ENCODE assay signal across 31 mouse cellular contexts in the genomic region with DNA sequence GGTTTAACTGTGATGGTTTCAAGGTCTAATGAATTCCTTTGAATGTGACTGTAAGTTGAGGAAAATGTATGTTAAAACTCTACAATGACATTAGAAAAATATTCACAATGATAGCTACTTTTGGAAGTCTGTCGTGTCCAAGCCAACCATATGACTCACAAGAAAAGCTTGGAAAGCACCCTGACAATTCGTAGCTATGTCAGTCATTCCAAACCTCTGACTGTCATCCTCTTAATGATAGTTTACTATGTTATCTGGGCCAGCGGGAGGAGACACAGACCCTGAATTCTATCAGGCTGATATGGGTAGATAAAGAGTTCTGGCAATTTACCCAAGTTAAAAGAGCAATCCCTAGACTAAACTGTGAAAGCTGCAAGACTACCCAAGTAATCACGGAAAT. TPM values are rescaled to one million over a fixed set of nuclear protein-coding genes. Genes with fewer than 3 reads are reported as not detected.
DNase-seq lines count a peak whose midpoint lies in the region; ATAC-seq and TF ChIP-seq lines count a peak whose summit lies in the region.
"Had no signal": no experiment of that assay in that cellular context is flagged by ENCODE, and none has a peak within 500 bp of the region (broad histone marks: within the 10 kb centered on the region; RNA-seq: fewer than 3 reads in every experiment).

No protein-coding gene starts in this region.

- no peaks in the 10 kb centered on the region for H3K79me2 ChIP-seq in heart, adult 2 months (replicated peaks; ENCODE audit: control insufficient read depth, insufficient read depth, low read length)

- H3K9ac ChIP-seq in heart, adult 2 months (ENCODE audit: low read depth, low read length): no peak overlapping the region
- no peak overlapping the region for H3K9ac ChIP-seq in heart, embryonic 15.5 days
- H3K9ac ChIP-seq in hindbrain, embryonic 11.5 days (ENCODE audit: low read depth, low read length): no peak overlapping the region
- H3K9ac ChIP-seq: embryonic facial prominence, embryonic 12.5 days; forebrain, embryonic 12.5 days; hindbrain, embryonic 12.5 days had no signal

- H3K4me3 ChIP-seq in heart, adult 2 months: no peak overlapping the region
- H3K4me3 ChIP-seq in heart, embryonic 15.5 days: no peak overlapping the region
- H3K4me3 ChIP-seq in hindbrain, embryonic 11.5 days (ENCODE audit: low read depth, low read length): no peak overlapping the region
- H3K4me3 ChIP-seq: embryonic facial prominence, embryonic 12.5 days; forebrain, embryonic 12.5 days; heart, embryonic 10.5 days; hindbrain, embryonic 12.5 days had no signal

- intact Hi-C loops in heart, adult 2 months (cut with DNase I): no loop called here
- intact Hi-C loops in heart, postnatal 10 days (cut with DNase I): no loop called here

- no peak for TF ChIP-seq EP300 in heart, adult 2 months (IDR thresholded peaks at IDR 0.05; ENCODE audit: insufficient read depth, low read depth, low read length)

- H3K4me1 ChIP-seq in heart, adult 2 months (ENCODE audit: control insufficient read depth, insufficient read depth, low read length): no peaks in the 10 kb centered on the region
- H3K4me1 ChIP-seq in heart, embryonic 15.5 days (replicated peaks): peaks cover 4% of the 10 kb centered on the region; the same call in 1 of the 2 replicates
- H3K4me1 ChIP-seq in hindbrain, embryonic 11.5 days (replicated peaks; ENCODE audit: control insufficient read depth, insufficient read depth, low read length): no peaks in the 10 kb centered on the region
- H3K4me1 ChIP-seq: embryonic facial prominence, embryonic 12.5 days; forebrain, embryonic 12.5 days; heart, embryonic 10.5 days; hindbrain, embryonic 12.5 days had no signal

- no peaks in the 10 kb centered on the region for H3K36me3 ChIP-seq in heart, adult 2 months (ENCODE audit: control insufficient read depth, insufficient read depth, low read length)
- H3K36me3 ChIP-seq in heart, embryonic 15.5 days: no peaks in the 10 kb centered on the region
- no peaks in the 10 kb centered on the region for H3K36me3 ChIP-seq in hindbrain, embryonic 11.5 days (ENCODE audit: control insufficient read depth, insufficient read depth, low read length)
- H3K36me3 ChIP-seq: embryonic facial prominence, embryonic 12.5 days; forebrain, embryonic 12.5 days; G1E; heart, embryonic 10.5 days; hindbrain, embryonic 12.5 days had no signal

- no peak for TF ChIP-seq POLR2A in heart, adult 2 months (IDR thresholded peaks at IDR 0.05; ENCODE audit: insufficient read depth, low read depth, low read length)

- no peak overlapping the region for H3K4me2 ChIP-seq in heart, embryonic 15.5 days
- H3K4me2 ChIP-seq in hindbrain, embryonic 11.5 days (replicated peaks; ENCODE audit: low read depth, low read length): no peak overlapping the region
- H3K4me2 ChIP-seq: embryonic facial prominence, embryonic 12.5 days; forebrain, embryonic 12.5 days; hindbrain, embryonic 12.5 days had no signal

- no peaks in the 10 kb centered on the region for H3K9me3 ChIP-seq in heart, embryonic 15.5 days (replicated peaks)
- no peaks in the 10 kb centered on the region for H3K9me3 ChIP-seq in hindbrain, embryonic 11.5 days (ENCODE audit: control insufficient read depth, low read length)
- H3K9me3 ChIP-seq: embryonic facial prominence, embryonic 12.5 days; forebrain, embryonic 12.5 days; G1E; heart, embryonic 10.5 days; hindbrain, embryonic 12.5 days had no signal

- H3K27ac ChIP-seq in heart, adult 2 months: no peak overlapping the region
- peak overlapping the region; percentile 24; the same call in 1 of the 2 replicates for H3K27ac ChIP-seq in heart, embryonic 15.5 days
- H3K27ac ChIP-seq in hindbrain, embryonic 11.5 days (ENCODE audit: low read depth, low read length): no peak overlapping the region
- H3K27ac ChIP-seq: embryonic facial prominence, embryonic 12.5 days; forebrain, embryonic 12.5 days; heart, embryonic 10.5 days; hindbrain, embryonic 12.5 days had no signal

- no peaks in the 10 kb centered on the region for H3K27me3 ChIP-seq in heart, adult 2 months (ENCODE audit: control insufficient read depth, insufficient read depth, low read length)
- H3K27me3 ChIP-seq in heart, embryonic 15.5 days: no peaks in the 10 kb centered on the region
- no peaks in the 10 kb centered on the region for H3K27me3 ChIP-seq in hindbrain, embryonic 11.5 days (ENCODE audit: control insufficient read depth, insufficient read depth, low read length)
- H3K27me3 ChIP-seq: embryonic facial prominence, embryonic 12.5 days; hindbrain, embryonic 12.5 days; Patski had no signal

- TF ChIP-seq CTCF in heart, adult 2 months (IDR thresholded peaks at IDR 0.05): no peak

- peak; percentile 72 for DNase-seq in heart, adult 11 months
- DNase-seq in heart, adult 2 months: no peak
- DNase-seq in heart, postnatal 10 days: no peak
- peak; percentile 69 for DNase-seq in Muller cell, postnatal 12 days (ENCODE audit: inconsistent ontology term)
- DNase-seq in liver: no peak
- no peak for DNase-seq in hindbrain, embryonic 11.5 days (ENCODE audit: low spot score)
- DNase-seq: adrenal gland, adult 8-10 months; B cell, adult 2 months; cerebellum, adult 11-12 months; cerebellum, adult 9-10 months; cerebellum, postnatal 25 days; gastrocnemius, postnatal 14 days; heart, postnatal 36 days; kidney, adult 8-10 months had no signal

- no peak for ATAC-seq in heart, embryonic 15.5 days (replicated peaks; ENCODE audit: insufficient number of reproducible peaks, insufficient read depth, low FRiP score, low read depth)
- no peak for ATAC-seq in hindbrain, embryonic 11.5 days (ENCODE audit: low FRiP score)
- ATAC-seq: activated CD4-positive, CD25-positive, alpha-beta regulatory T cell, adult 4 months; CD4-positive, CD25-positive, alpha-beta regulatory T cell, adult 4 months; forebrain, embryonic 16.5 days; hindbrain, embryonic 16.5 days; inflammation-experienced regulatory T-cells, adult 6 months; intestine, postnatal 0 days; Patski had no signal

- 33% methylated on average over 4 of the region's 4 CpGs for WGBS in heart, adult 2 months
- 22% methylated on average over 4 of the region's 4 CpGs for WGBS in heart, embryonic 15.5 days
- WGBS in hindbrain, embryonic 11.5 days: 85% methylated on average over 4 of the region's 4 CpGs

RNA-seq across cellular contexts. Expression of a gene that starts 11.0 kb away (rescaled TPM):
- 1 to 10 TPM; 2.2 to 2.9 TPM for total RNA-seq in heart, adult 2 months (2021)
- polyA plus RNA-seq in heart, adult 2 months (2012; rRNA removed): 0.86 and 1.5 TPM in 2 replicates
- 29.4 and 32.7 TPM in 2 replicates for polyA plus RNA-seq in heart, embryonic 15.5 days (2015; fragmentation: Nextera tagmentation; extraction: Ambion mirVana)
- 1 to 10 TPM; 3.9 to 7.6 TPM for total RNA-seq in heart, postnatal 10 days (2021)
- polyA plus RNA-seq in hindbrain, embryonic 11.5 days (2014; fragmentation: Nextera tagmentation; extraction: Ambion mirVana): 17.1 and 18.3 TPM in 2 replicates
- total RNA-seq: G1E had no signal
- polyA plus RNA-seq: activated CD4-positive, CD25-positive, alpha-beta regulatory T cell, adult 4 months; CD4-positive, CD25-positive, alpha-beta regulatory T cell, adult 4 months; G1E; inflammation-experienced regulatory T-cells, adult 6 months had no signal

RNA-seq across cellular contexts. Expression of a gene that starts 41.8 kb away (rescaled TPM):
- not detected for total RNA-seq in heart, adult 2 months (2021)
- polyA plus RNA-seq in heart, adult 2 months (2012; rRNA removed): not detected in 2 replicates
- not detected in 2 replicates for polyA plus RNA-seq in heart, embryonic 15.5 days (2015; fragmentation: Nextera tagmentation; extraction: Ambion mirVana)
- total RNA-seq in heart, postnatal 10 days (2021): not detected
- not detected in 2 replicates for polyA plus RNA-seq in hindbrain, embryonic 11.5 days (2014; fragmentation: Nextera tagmentation; extraction: Ambion mirVana)
- total RNA-seq: adrenal gland, adult 8-10 months; gastrocnemius, adult 18-20 months; gastrocnemius, postnatal 14 days; heart, postnatal 36 days had no signal
- polyA plus RNA-seq: activated CD4-positive, CD25-positive, alpha-beta regulatory T cell, adult 4 months; CD4-positive, CD25-positive, alpha-beta regulatory T cell, adult 4 months; cortical plate, adult 2 months; embryonic facial prominence, embryonic 12.5 days; forebrain, embryonic 12.5 days; forebrain, embryonic 16.5 days; frontal cortex, adult 2 months; G1E; gonadal fat pad, adult 2 months; heart, embryonic 10.5 days; hindbrain, embryonic 12.5 days; hindbrain, embryonic 16.5 days; inflammation-experienced regulatory T-cells, adult 6 months; intestine, postnatal 0 days; Patski had no signal

Comparison
In these comparisons a context has a peak if more than half of its experiments do, and no peak if none do; other contexts are left out.
1. DNase-seq: peak in heart, adult 11 months (single experiment) and Muller cell, postnatal 12 days (single experiment); none in heart, adult 2 months (0 of 2), heart, postnatal 10 days (0 of 2), liver (single experiment) and hindbrain, embryonic 11.5 days (single experiment).